Mouse (Mus musculus) forebrain, postnatal 0 days (tissue): Measurements from ENCODE around the gene Galp. TPM values are rescaled to one million over a fixed set of nuclear protein-coding genes. Genes with fewer than 3 reads are reported as not detected.
A peak's percentile ranks its signal among the peaks of the same experiment; 100 is the strongest.

Source experiments
- ATAC-seq: fragments of 200-750 bp; cut with Nextera tagmentation; 2 replicates; pipeline ENCODE4 v1.8.0; 2017; ENCODE audit warnings: mild to moderate bottlenecking, moderate library complexity
- DNase-seq: peaks from one replicate; pipeline ENCODE4 v3.0.0-alpha.2; 2015
- H3K27ac ChIP-seq: fragments of 300-500 bp; sonication (generic); 2 replicates; pipeline ENCODE4 v1.5.1; 2014; ENCODE audit warnings: low read depth, mild to moderate bottlenecking, antibody characterized with exemption, low read length, moderate library complexity, mixed read lengths
- H3K27me3 ChIP-seq: fragments of 300-500 bp; sonication (generic); 2 replicates; pipeline ENCODE4 v1.6.1; 2014; ENCODE audit warnings: mild to moderate bottlenecking, low read length, mixed read lengths; ENCODE audit not compliant: insufficient read depth
- H3K36me3 ChIP-seq: fragments of 300-500 bp; sonication (generic); 2 replicates; pipeline ENCODE4 v1.6.1; 2014; ENCODE audit warnings: mild to moderate bottlenecking, moderate library complexity; ENCODE audit not compliant: insufficient read depth
- H3K4me1 ChIP-seq: fragments of 300-500 bp; sonication (generic); 2 replicates; pipeline ENCODE4 v1.6.1; 2014; ENCODE audit warnings: antibody characterized with exemption; ENCODE audit not compliant: insufficient read depth
- H3K4me2 ChIP-seq: fragments of 300-500 bp; sonication (generic); 2 replicates; pipeline ENCODE4 v1.6.1; 2014; ENCODE audit warnings: low read depth, mild to moderate bottlenecking, moderate library complexity
- H3K4me3 ChIP-seq: fragments of 300-500 bp; sonication (generic); 2 replicates; pipeline ENCODE4 v1.5.1; 2014; ENCODE audit warnings: low read depth, low read length, mixed read lengths
- H3K9ac ChIP-seq: fragments of 300-500 bp; sonication (generic); 2 replicates; pipeline ENCODE4 v1.6.1; 2014; ENCODE audit warnings: mild to moderate bottlenecking
- H3K9me3 ChIP-seq: fragments of 300-500 bp; sonication (generic); 2 replicates; pipeline ENCODE4 v1.6.1; 2016; ENCODE audit warnings: low read length
- CTCF ChIP-seq: sonication (generic); IDR thresholded peaks from 2 replicates; pipeline ENCODE4 v1.5.1; 2016; ENCODE audit warnings: antibody characterized with exemption, control low read depth, low read depth
- WGBS: fragments of 180-500 bp; shearing (Covaris S2); extraction: QIAGEN DNeasy Blood & Tissue Kit; methylation state at CpG from one replicate; pipeline ENCODE4 v1.1.7; 2014; 5-methylcytosine and 5-hydroxymethylcytosine counted together
- polyA plus RNA-seq: library from polyadenylated mRNA; unstranded; fragments of >200 nt; fragmentation: Nextera tagmentation; extraction: Ambion mirVana; gene quantifications from 2 replicates; pipeline ENCODE4 v1.2.1, GENCODE M21; 2015
- total RNA-seq: library from RNA; depleted of rRNA; stranded (reverse); fragments of >200 nt; gene quantifications from 2 replicates; pipeline ENCODE4 v1.2.3, GENCODE M21; 2014; rRNA removed

Gene Galp
- total RNA-seq (not detected in 2 replicates), polyA plus RNA-seq (not detected in 2 replicates)

- Histone ChIP-seq H3K27me3 (no peaks in the 10 kb centered on the region), H3K9ac (no peak within 1 kb of the TSS), H3K4me1 (no peaks in the 10 kb centered on the region), H3K4me3 (no peak within 1 kb of the TSS), H3K36me3 (no peaks in the 10 kb centered on the region), H3K27ac (no peak within 1 kb of the TSS), H3K9me3 (no peaks in the 10 kb centered on the region), H3K4me2 (no peak within 1 kb of the TSS)
- 77% methylated on average over 3 of the region's 3 CpGs for WGBS
- ATAC-seq = no peak
- DNase-seq = no peak
- no peak for TF ChIP-seq CTCF
Measured at GRCm38 (mm10) chr7:6196790-6197189, at the start of gene Galp. Galp (plus strand) TSS chr7:6197090.

- 85% methylated on average over 5 of the region's 5 CpGs for WGBS
- ATAC-seq (no peak), DNase-seq (no peak)
- Histone ChIP-seq H3K27ac (no peak overlapping the region), H3K36me3 (no peaks in the 10 kb centered on the region), H3K4me2 (no peak overlapping the region), H3K9ac (no peak overlapping the region), H3K9me3 (no peaks in the 10 kb centered on the region), H3K4me3 (no peak overlapping the region), H3K27me3 (no peaks in the 10 kb centered on the region), H3K4me1 (no peaks in the 10 kb centered on the region)
- TF ChIP-seq CTCF = no peak
Measured at GRCm38 (mm10) chr7:6147688-6148087, 49.2 kb upstream of the Galp start.

DNA sequence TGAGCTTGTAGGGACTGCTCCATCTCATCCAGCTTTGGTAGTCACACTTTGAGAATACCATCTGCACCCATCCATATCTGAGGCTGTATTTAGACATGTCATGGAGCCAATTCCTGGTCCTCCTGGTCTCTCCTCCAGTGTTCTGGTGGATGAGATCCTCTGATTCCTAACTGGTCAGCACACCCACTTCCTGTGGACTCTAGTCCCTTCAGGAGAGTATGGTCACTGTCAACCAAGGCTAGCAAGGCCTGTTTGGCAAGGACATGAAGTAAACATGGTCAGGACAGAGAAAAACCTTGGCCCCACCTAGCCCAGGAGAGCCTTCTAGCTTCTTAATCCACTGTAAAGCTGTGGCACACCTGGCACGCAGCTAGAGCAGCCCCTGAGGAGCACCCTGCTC, 45.6 kb upstream of the Galp start:
- H3K4me3 ChIP-seq = no peak overlapping the region
- no peak overlapping the region for H3K4me2 ChIP-seq
- H3K9ac ChIP-seq = no peak overlapping the region
- ATAC-seq (no peak), DNase-seq (no peak)
- no peak overlapping the region for H3K27ac ChIP-seq
- WGBS = 83% methylated on average over 1 of the region's 1 CpGs
- TF ChIP-seq CTCF = no peak
- no peaks in the 10 kb centered on the region for H3K9me3 ChIP-seq
- no peaks in the 10 kb centered on the region for H3K36me3 ChIP-seq
- peaks cover 6% of the 10 kb centered on the region for H3K4me1 ChIP-seq
- no peaks in the 10 kb centered on the region for H3K27me3 ChIP-seq

GRCm38 (mm10) chr7:6152036-6152435, 44.9 kb upstream of the Galp start:
- H3K4me2 ChIP-seq = no peak overlapping the region
- no peak overlapping the region for H3K4me3 ChIP-seq
- no peak for TF ChIP-seq CTCF
- 83% methylated on average over 3 of the region's 3 CpGs for WGBS
- DNase-seq (no peak), ATAC-seq (no peak)
- H3K27me3 ChIP-seq = no peaks in the 10 kb centered on the region
- H3K36me3 ChIP-seq = no peaks in the 10 kb centered on the region
- H3K9ac ChIP-seq = no peak overlapping the region
- H3K9me3 ChIP-seq = no peaks in the 10 kb centered on the region
- H3K4me1 ChIP-seq = peaks cover 12% of the 10 kb centered on the region
- no peak overlapping the region for H3K27ac ChIP-seq

GRCm38 (mm10) chr7:6153131-6153530, 43.8 kb upstream of the Galp start:
- WGBS = 89% methylated on average over 3 of the region's 3 CpGs
- Histone ChIP-seq H3K36me3 (no peaks in the 10 kb centered on the region), H3K9ac (no peak overlapping the region), H3K4me2 (no peak overlapping the region), H3K27me3 (no peaks in the 10 kb centered on the region), H3K4me1 (peaks cover 12% of the 10 kb centered on the region), H3K27ac (no peak overlapping the region), H3K4me3 (no peak overlapping the region), H3K9me3 (no peaks in the 10 kb centered on the region)
- no peak for TF ChIP-seq CTCF
- DNase-seq (no peak), ATAC-seq (no peak)

DNA sequence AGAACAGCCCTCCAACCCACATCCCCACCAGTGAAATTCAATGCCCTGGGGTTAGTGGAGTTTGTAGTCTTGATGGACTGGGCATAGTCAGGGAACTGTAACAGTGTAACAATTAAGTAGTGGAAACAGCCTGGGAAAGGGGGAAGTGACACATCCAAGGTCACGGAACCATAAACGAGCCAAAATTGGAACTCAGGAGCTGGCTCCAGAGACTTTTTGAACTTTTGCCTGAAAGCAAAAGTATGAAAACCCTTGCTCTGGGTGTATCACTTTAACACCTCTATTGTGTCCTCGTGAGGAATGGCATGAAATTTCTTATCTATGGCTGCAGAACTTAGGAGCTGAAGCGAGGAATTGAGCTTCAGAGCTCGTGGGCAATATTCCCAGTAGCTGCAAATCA, 42.7 kb upstream of the Galp start:
- Histone ChIP-seq H3K9ac (no peak overlapping the region), H3K36me3 (no peaks in the 10 kb centered on the region), H3K27me3 (no peaks in the 10 kb centered on the region), H3K9me3 (no peaks in the 10 kb centered on the region), H3K4me1 (peaks cover 12% of the 10 kb centered on the region), H3K4me2 (peak overlapping the region; percentile 96), H3K27ac (no peak overlapping the region), H3K4me3 (no peak overlapping the region; the same call in 1 of the 2 replicates)
- DNase-seq (no peak), ATAC-seq (no peak)
- TF ChIP-seq CTCF = no peak
- 71% methylated on average over 5 of the region's 5 CpGs for WGBS

DNA sequence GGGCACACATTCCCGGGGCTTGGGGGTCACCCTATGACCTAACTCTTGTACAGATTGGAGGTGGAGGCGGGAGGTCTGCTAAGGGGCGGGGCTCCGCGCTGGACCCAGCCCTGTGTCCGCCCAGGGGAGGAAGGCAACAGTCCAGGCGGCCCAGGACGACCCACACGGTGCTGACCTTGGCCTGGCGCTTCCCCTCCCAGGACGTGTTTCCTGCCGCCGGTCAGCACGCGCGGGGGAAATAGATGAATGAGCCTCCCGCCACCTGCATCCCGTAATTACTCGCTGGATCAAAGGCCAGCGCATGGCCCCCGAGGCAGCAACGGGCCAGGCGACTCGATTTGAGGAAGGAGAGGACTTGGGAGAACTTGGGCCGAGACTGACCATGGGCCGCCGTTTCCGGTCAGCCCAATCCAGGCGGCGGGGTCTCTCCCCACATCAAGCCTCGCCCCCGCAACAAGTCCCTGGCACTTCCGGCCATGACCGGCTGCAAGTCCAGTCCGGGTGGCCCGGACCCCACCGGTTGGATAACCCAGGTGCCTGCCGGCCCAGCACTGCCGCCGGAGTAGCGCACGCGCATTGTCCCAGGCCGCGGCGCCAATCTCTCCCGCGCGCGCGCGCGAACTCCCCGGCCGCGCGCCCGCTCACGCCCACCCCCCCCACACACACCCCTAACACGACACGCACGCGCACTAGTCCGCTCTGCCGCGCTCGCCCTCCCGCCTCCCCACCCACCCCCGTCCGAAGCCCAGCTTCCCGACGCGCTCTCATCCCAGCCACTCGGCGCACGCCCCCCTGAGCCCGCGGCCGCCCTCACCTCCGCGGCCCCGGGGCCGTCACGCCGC, 41.6 kb upstream of the Galp start:
- 1% methylated on average over 81 of the region's 85 CpGs for WGBS
- TF ChIP-seq CTCF = no peak
- peaks cover 12% of the 10 kb centered on the region for H3K4me1 ChIP-seq

More for the DNA sequence above, 41.6 kb upstream of the Galp start:
- H3K9me3 ChIP-seq = no peaks in the 10 kb centered on the region
- peak overlapping the region; percentile 95 for H3K9ac ChIP-seq
- peak overlapping the region; percentile 96 for H3K4me2 ChIP-seq
- no peaks in the 10 kb centered on the region for H3K27me3 ChIP-seq
- DNase-seq (peak; percentile 96), ATAC-seq (peak; percentile 76)
- H3K4me3 ChIP-seq = peak overlapping the region; percentile 81
- H3K27ac ChIP-seq = peak overlapping the region; percentile 95
- H3K36me3 ChIP-seq = no peaks in the 10 kb centered on the region
